Mouse (Mus musculus): ENCODE measurements around the gene Lrrn4.

The Lrrn4 gene

DNA sequence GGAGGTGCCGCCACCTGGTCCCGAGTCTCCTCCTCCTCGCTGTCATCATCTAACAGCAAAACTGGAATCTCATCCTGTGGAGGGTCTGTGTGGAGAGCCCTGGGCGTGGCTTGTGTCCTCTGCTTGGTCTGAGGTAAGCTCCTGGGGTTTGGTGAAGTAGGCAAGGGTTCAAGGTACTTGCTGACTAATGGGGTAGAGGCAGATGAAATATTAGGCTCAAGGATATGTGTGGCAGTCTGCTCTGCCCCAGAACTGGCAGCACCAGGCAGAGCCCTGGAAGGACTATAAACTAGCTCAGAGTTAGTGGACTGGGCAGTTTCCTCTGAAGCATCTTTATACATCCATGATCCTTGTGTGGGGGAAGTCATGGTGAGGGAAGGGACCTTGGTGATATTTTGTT, 10.4 kb downstream of the Lrrn4 start:
- no peak for DNase-seq

DNA sequence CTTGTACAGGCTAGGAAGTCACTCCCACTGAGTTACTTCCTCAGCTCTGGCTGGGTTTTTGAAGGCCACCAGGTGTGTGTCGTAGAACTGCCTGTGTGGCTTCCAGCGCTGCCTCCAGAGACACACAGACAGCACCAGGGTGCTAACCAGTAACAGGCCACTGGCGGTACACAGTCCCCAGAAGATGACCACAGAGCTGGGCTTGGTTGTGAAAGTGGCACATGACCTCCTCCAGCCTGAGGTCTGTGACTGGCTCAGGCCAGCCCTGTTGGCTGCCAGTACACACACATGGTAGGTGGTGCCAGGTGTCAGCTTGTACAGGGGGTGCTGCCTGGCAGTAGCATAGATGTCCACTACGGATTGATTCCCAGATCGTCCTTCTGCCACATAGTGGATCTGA, 11.0 kb downstream of the Lrrn4 start:
- DNase-seq: no peak

DNA sequence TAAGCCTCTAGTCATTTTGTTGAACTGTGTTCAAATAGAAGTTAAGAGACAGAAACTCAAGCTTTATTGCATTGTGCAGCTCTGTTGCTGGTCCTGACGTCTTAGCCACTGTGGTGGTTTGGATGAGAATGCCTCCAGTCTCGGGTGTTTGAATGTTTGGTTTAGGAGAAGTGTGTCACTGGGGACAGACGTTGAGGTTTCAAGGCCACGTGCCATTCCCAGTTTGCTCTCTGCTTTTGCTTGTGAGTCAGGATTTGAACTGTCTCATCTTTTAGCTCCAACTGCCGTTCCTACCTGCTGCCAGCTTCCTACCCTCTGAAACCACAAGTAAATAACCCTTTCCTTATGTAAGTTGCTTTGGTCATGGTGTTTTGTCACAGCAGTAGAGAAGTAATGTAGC, 13.2 kb downstream of the Lrrn4 start:
- DNase-seq: no peak

DNA sequence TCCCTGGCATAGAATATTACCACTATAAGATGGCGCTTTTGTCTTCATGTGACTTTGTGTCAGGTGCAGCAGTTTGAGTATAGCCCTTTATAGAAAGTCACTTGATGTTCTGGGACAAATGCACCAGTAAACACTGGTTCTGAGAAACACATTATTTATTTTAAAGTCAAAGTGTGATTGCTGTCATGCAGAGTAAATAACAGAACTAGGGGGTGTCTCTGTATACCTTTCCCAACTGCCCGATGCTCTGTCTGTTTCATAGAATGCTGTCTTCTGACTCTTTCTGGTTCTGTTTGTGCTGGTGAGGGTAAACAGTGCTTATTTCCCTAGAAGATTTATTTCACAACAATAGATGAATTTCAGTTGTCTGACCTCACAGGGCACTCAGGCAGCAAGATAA, 17.4 kb downstream of the Lrrn4 start:
- no peak for DNase-seq

DNA sequence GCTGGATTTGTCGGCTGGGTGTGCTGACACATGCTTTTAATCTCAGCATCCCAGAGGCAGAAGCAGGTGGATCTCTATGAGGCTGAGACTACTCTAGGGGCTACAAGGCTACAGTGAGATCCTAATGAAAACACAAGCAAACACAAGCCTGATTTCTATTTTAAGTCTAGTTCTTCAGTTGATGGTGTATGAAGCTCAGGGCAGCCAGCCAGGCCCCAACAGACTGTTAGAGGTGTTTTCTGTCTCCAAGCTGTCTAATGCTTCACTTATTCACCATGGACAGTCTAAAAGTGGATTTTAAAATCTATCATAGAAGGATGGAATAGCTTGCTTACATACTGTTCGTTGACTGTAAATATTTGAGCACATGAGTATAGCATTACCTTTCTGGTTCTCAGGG, 19.2 kb downstream of the Lrrn4 start:
- no peak for DNase-seq

DNA sequence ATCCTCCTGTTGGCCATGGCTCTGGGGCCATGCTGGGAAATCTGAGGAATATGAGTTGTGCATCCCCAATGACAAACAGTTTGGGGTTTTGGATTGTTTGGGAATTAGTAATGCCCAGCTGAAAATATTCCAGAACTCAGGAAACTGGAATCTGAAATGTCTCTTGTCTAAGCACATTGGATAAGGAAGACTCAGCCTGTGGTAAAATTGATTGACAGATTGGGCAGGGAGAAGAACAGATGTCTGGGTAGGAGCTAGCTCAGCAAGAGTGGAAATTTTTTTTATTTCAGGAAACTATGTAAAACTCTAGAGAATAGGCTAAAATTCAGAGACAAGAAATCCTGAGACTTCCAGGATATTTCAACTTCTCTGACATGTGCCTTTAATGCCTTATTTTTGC, 20.3 kb downstream of the Lrrn4 start:
- DNase-seq: no peak

DNA sequence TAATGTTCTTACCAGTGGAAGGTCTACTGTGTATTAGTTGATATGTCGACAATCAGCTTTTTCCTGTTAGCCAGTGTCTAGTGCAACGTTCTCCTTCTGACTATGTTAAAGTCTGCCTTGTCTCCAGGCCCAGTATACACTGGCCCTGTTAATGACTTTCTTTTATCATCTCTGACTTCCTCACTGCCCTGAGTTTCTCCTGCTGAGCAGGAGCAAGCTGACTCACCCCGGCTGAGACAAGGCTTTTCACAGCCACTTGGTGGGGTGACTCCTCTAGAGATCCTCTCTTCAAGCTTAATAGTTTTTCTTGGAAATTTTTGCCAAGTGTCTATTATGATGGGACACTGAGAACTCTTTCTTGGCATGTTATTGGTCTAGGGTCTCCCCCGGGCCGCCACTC, 24.4 kb downstream of the Lrrn4 start:
- no peak for DNase-seq

DNA sequence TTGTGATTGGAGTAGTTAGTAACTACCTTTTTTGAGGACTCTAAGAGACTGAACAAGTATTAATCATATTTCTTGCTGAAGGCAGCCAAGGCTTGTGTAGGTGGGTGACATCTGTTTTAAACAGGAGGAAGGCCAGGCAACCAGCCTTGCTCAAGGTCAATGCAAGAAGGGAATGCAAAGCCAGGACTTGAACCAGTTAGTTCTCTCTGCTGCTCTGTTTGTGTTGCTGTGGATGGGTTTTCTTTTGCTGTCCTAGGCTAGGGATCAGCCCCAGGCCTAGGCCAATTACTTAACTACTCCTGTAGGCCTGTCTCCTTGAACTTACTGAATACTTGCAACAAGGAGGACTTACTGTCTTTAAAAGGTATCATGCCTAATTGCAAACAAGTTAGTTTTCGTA, 27.6 kb downstream of the Lrrn4 start:
- no peak for DNase-seq

DNA sequence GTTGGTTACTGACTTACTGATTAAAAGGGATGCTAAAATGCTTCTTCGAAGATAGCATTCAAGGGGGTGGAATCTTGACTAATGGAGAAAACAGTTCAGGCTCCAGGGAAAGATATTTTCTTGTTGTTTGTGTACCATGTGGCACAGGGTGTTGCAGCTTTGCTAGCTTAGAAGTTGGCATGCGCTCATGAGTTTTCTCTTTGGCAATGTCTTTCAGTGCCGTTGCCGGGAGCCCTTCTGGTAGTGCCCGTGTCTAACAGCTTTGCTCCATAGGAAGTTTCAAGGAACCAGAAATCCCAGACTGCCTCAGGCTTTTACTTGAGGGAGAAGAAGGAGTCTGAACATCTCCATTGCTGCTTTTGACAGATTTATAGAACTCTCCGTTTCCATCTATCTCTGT, 31.6 kb downstream of the Lrrn4 start:
- no peak for DNase-seq

DNA sequence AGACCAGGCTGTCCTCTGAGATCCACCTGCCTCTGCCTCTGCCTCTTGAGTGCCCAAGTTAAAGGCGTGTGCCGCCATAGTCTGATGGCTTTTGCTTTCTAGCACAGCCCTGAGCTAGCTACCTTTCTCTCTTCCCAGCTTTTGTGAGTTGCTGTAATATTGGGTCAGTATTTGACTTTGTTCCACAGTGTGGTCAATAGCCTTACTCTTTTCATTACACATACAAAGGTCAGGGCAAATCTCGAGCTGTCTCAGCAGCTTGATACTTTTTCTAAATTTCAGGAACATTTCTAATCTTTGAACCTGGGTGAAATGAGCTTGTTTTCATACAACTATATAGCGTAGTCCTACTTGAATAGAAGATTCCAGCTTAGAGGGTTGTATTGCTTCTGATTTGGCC, 32.3 kb downstream of the Lrrn4 start:
- no peak for DNase-seq

DNA sequence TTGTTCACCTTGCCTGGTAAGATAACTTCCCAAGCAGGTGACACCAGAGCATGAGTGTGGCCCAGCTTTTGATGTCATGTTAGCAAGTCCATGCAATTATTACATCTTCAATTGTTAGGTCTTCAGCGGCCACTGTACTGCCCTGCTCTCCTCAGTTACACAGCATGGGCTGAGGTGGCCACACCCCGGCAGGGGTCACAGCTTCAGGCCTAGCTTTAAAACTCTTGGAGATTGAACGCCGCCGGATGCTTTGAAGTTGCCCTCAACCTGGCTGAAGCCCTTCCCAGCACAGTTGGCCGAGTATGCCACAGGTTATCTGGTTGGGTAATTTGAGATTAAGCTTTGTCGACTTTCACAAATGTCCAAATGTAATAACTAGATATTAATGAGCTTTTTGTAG, 33.1 kb downstream of the Lrrn4 start:
- peak; percentile 24 to 49 for DNase-seq

DNA sequence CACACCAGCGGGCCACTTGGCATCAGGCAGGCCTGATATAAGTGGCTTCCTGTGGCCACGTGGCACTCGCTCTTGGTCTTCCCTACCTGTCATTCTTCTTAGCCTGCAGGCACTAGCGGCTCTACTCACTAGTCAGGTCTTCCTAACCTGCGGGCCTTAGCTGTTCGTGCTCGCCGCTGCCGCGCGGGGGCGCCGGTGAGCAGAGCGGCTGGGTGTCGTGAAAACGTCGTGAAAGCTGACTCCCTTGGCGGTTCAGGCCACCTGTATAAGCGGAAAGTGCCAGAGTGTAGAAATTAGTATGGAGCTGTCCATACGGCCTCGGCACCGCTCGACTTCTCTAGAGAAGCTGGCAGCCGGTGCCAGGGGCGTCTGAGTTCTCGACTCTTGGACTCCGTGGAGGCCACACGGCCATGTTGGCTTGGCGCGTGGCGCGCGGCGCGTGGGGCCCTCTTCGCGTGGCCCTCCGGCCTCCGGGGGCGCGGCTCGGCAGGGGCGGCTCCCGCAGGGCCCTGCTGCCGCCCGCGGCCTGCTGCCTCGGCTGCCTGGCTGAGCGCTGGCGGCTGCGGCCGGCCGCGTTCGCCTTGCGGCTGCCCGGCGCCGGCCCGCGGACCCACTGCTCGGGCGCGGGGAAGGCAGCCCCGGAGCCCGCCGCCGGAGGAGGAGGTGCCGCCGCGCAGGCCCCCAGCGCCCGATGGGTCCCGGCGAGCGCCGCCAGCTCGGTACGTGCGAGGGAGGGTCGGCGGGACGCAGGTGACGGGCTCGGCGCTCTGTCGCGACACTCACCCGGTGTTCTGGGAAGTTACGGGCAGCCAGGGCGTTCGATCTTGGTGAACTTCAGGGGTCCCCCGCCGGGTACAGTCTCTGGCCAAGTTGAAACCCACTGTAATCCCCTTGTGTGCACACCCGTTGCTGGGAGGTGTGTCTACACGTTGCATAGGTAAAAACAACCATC, 34.0 kb downstream of the Lrrn4 start, which contains the start of gene Crls1:
Gene Crls1, plus strand, starts transcription at position 260 of the 952 bp plus-strand sequence.
- DNase-seq: peak; percentile 95

DNA sequence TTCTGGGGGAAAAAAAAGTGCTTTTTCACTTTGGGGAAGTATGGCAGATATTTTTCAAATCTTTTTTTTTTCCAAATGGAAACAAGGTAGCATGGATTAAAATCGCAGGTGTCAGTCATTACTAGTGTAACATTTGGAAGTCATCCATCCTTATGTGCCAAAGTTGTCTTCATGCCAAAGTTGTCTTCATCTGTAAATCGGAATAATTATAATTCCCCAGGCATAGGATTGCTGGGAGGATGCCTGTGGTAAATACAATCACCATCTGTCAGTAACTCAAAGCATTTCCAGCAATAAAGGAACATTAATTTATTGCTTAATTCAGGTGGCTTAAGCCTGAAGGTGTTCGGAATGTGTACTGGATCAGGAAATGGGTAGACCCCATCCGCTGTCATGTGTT, 39.6 kb downstream of the Lrrn4 start:
- DNase-seq: no peak

Data from kidney, postnatal 4 days (tissue).